Mouse (Mus musculus): ENCODE data around the gene Prl8a9. TPM values are rescaled to one million over a fixed set of nuclear protein-coding genes. Genes with fewer than 3 reads are reported as not detected.

Prl8a9 gene
- 0.21 and 0.37 TPM in 2 replicates for polyA plus RNA-seq (2012; rRNA removed)

GRCm38 (mm10) chr13:27564506-27564905 lies at the start of gene Prl8a9:
Gene Prl8a9 (minus strand): TSS chr13:27564606.
- TF ChIP-seq CTCF (IDR thresholded peaks at IDR 0.05; ENCODE audit: borderline replicate concordance, extremely low read depth, insufficient read depth, insufficient read length) (no peak), POLR2A (IDR thresholded peaks at IDR 0.05; ENCODE audit: borderline replicate concordance, extremely low read depth, insufficient read depth, insufficient read length, poor library complexity, severe bottlenecking) (no peak)
- DNase-seq (ENCODE audit: low read depth): no peak

DNA sequence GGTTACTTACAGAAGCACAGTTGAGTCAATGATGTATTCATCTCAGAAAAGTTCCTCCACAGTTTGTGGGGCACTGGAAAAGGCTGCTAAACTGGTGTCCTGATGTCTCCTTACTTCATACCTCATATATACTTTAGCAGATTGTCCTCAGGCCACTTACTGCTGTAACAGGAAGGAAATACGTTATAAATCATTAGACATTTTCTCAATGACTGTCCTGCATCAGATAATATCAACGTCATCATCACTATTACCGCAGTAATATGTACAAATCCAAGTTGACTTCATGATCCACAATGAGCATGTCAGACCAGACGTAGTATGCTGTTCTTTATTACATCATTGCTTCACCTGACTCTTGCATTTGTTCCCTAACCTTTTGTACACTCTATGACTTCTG lies 46.1 kb upstream of the Prl8a9 start, which contains the start of gene Prl7b1:
Prl7b1 (minus strand) TSS at position 101 of the 400 bp plus-strand sequence.
- no peak for DNase-seq (ENCODE audit: low read depth)
- no peak for TF ChIP-seq CTCF (IDR thresholded peaks at IDR 0.05; ENCODE audit: borderline replicate concordance, extremely low read depth, insufficient read depth, insufficient read length)
- no peak for TF ChIP-seq POLR2A (IDR thresholded peaks at IDR 0.05; ENCODE audit: borderline replicate concordance, extremely low read depth, insufficient read depth, insufficient read length, poor library complexity, severe bottlenecking)

DNA sequence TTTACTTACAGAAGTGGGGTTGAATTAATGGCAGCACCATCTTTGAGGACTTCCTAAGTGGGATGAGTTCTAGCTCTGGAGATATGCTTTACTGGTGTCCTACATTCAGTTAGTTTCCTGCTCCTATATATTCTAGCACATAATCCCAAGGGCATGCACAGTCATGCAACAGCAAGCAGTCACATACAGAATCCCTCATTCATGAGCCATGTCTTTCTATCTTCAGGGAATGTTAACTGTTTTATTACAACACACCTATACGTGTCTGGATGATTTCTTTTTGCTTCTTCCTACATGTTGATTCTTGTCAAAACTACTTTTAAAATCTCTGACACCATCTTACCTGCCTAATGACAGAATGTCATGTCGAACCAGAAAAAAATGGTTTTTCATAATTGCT lies 17.7 kb upstream of the Prl8a9 start, which contains the start of gene Prl8a1:
Prl8a1 (minus strand) TSS at position 101 of the 400 bp plus-strand sequence.
- TF ChIP-seq POLR2A (IDR thresholded peaks at IDR 0.05; ENCODE audit: borderline replicate concordance, extremely low read depth, insufficient read depth, insufficient read length, poor library complexity, severe bottlenecking) (no peak), CTCF (IDR thresholded peaks at IDR 0.05; ENCODE audit: borderline replicate concordance, extremely low read depth, insufficient read depth, insufficient read length) (no peak)
- DNase-seq (ENCODE audit: low read depth): no peak

GRCm38 (mm10) chr13:27553336-27553735 lies 11.1 kb downstream of the Prl8a9 start:
- DNase-seq (ENCODE audit: low read depth): no peak
- no peak for TF ChIP-seq CTCF (IDR thresholded peaks at IDR 0.05; ENCODE audit: borderline replicate concordance, extremely low read depth, insufficient read depth, insufficient read length)
- no peak for TF ChIP-seq POLR2A (IDR thresholded peaks at IDR 0.05; ENCODE audit: borderline replicate concordance, extremely low read depth, insufficient read depth, insufficient read length, poor library complexity, severe bottlenecking)

DNA sequence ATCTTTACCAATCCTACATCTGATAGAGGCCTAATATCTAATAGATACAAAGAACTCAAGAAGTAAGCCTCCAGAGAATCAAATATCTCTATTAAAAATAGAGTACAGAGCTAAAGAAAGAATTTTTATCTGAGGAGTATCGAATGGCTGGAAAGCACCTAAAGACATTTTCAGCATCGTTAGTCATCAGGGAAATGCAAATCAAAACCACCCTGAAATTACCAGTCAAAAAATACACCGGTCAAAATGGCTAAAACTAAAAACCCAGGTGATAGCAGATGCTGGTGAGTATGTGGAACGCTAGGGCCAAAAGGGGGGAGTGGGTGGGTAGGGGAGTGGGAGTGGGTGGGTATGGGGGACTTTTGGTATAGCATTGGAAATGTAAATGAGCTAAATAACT lies 41.2 kb downstream of the Prl8a9 start:
- no peak for TF ChIP-seq POLR2A (IDR thresholded peaks at IDR 0.05; ENCODE audit: borderline replicate concordance, extremely low read depth, insufficient read depth, insufficient read length, poor library complexity, severe bottlenecking)
- TF ChIP-seq CTCF (IDR thresholded peaks at IDR 0.05; ENCODE audit: borderline replicate concordance, extremely low read depth, insufficient read depth, insufficient read length): no peak
- DNase-seq (ENCODE audit: low read depth): no peak

GRCm38 (mm10) chr13:27513117-27513516 lies 51.3 kb downstream of the Prl8a9 start, which contains the start of gene Prl8a8:
Gene Prl8a8 (minus strand): TSS chr13:27513217.
- TF ChIP-seq CTCF (IDR thresholded peaks at IDR 0.05; ENCODE audit: borderline replicate concordance, extremely low read depth, insufficient read depth, insufficient read length) (no peak), POLR2A (IDR thresholded peaks at IDR 0.05; ENCODE audit: borderline replicate concordance, extremely low read depth, insufficient read depth, insufficient read length, poor library complexity, severe bottlenecking) (no peak)
- no peak for DNase-seq (ENCODE audit: low read depth)

Other genes with a start within 250 kb of the Prl8a9 start
- gene Prl8a2, start 218.9 kb downstream of the Prl8a9 start, polyA plus RNA-seq (2012; rRNA removed): 0.13 TPM in 1 of 2 replicates, not detected in the other
- gene Prl2b1, start 173.8 kb downstream of the Prl8a9 start, polyA plus RNA-seq (2012; rRNA removed): 0.19 and 1.3 TPM in 2 replicates
- gene Prl8a6, start 125.9 kb downstream of the Prl8a9 start, polyA plus RNA-seq (2012; rRNA removed): not detected in 2 replicates
- not detected in 2 replicates for gene Prl8a8, start 51.4 kb downstream of the Prl8a9 start, polyA plus RNA-seq (2012; rRNA removed)
- gene Prl8a1, start 17.6 kb upstream of the Prl8a9 start, polyA plus RNA-seq (2012; rRNA removed): not detected in 2 replicates
- not detected in 2 replicates for gene Prl7b1, start 46.0 kb upstream of the Prl8a9 start, polyA plus RNA-seq (2012; rRNA removed)
- 0.18 and 0.33 TPM in 2 replicates for gene Prl7a1, start 77.9 kb upstream of the Prl8a9 start, polyA plus RNA-seq (2012; rRNA removed)
- not detected in 2 replicates for gene Prl7a2, start 103.4 kb upstream of the Prl8a9 start, polyA plus RNA-seq (2012; rRNA removed)
- gene Prl7d1, start 152.1 kb upstream of the Prl8a9 start, polyA plus RNA-seq (2012; rRNA removed): 0.07 and 0.09 TPM in 2 replicates
- not detected in 2 replicates for gene Prl7c1, start 216.2 kb upstream of the Prl8a9 start, polyA plus RNA-seq (2012; rRNA removed)
- 0.10 TPM in 1 of 2 replicates, not detected in the other for gene Prl2a1, start 237.0 kb upstream of the Prl8a9 start, polyA plus RNA-seq (2012; rRNA removed)